Mouse (Mus musculus) adrenal gland, adult 2 months (tissue): ENCODE data around the gene Rbfox3. TPM values are rescaled to one million over a fixed set of nuclear protein-coding genes. Genes with fewer than 3 reads are reported as not detected.

Source experiments
- DNase-seq: peaks from one replicate; pipeline ENCODE4 v3.0.0; 2021
- polyA plus RNA-seq: library from polyadenylated mRNA; depleted of rRNA; stranded (reverse); fragments of >200 nt; gene quantifications from 2 replicates; pipeline ENCODE4 v1.2.3, GENCODE M21; 2012
- total RNA-seq, 2 experiments: library from RNA; stranded (reverse); gene quantifications; 2 replicates each; pipeline ENCODE4 v1.2.3; 2021

Rbfox3 gene
- total and polyA plus RNA-seq, 3 experiments = 3.3 to 7.8 (median 4.2) TPM

DNA sequence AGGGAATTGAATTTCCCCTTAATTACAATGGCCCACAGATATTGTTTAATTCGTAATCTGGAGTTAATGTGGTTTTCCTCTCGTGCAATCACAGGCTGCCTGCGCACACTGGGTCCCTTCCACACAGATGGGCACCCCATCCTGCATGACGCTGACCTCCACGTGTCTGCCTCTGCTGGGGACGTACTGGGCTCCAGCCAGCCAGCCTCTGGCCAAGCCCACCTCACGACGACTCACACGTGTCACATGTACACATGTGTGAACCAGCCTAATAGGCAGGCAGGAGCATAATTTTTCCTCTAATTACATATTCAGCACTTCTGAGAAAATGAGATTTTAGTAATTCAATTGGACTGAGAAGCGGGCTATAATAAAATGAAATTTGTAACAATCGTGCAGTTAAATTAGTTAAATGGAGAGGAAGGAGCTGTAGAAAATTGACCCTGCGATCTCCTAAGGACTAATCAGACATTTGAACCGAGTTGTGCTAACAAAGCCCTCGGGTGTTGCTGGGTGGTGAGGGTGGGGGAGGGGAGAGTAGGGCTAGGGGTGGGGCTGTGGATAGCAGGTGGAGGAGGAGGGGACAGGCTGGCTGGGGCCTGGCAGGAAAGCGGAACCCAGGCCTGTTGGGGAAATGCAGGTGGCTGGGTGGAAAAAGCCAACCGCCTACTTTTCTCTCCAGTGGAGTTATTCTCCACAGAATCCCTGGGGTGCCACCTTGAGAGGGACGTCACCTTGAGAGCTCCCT, 360.4 kb downstream of the Rbfox3 start:
- no peak for DNase-seq

DNA sequence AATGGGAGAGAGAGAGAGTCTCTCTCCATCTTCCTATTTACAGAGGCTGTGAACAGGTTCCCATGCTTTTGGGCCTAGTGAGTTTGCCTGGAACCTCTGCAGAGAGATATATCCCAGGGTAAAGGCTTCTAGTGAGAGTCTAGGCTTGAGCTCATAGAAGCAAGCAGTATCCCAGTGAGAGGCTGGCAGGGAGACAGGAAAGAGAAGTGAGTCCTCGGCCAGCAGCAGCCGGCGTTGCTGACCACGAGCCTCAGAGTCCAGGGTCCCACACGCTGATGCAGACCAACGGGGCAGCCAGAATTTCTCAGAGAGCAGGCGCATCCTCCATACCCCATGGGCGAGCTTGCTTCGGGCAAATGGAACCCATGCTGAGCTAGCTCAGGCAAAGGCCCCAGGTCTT, 363.2 kb downstream of the Rbfox3 start:
- DNase-seq = no peak

- DNase-seq = no peak
These were observed 365.1 kb downstream of the Rbfox3 start for GRCm38 (mm10) chr11:118546269-118546668.

DNA sequence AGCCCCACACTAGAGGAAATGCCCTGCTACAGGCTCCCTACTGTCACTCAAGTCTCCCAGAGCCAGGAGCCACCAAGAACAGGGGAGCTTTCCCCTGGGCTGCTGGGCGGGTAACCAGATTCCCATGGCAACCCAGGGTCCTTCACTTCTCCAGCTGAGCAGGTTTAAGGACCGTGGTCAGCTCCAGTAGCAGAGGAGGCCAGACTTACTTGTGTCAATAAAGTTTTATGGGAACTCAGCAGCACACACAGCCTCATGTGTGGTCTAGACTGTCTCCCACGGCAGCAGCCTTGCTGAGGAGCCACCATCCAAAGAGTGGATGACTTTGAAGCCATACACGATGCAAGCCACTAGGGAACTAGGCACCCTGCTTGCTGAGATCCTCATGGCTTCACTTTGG, 365.7 kb downstream of the Rbfox3 start:
- DNase-seq = no peak

- DNase-seq = no peak
These were observed 366.8 kb downstream of the Rbfox3 start for GRCm38 (mm10) chr11:118544564-118544963.

DNA sequence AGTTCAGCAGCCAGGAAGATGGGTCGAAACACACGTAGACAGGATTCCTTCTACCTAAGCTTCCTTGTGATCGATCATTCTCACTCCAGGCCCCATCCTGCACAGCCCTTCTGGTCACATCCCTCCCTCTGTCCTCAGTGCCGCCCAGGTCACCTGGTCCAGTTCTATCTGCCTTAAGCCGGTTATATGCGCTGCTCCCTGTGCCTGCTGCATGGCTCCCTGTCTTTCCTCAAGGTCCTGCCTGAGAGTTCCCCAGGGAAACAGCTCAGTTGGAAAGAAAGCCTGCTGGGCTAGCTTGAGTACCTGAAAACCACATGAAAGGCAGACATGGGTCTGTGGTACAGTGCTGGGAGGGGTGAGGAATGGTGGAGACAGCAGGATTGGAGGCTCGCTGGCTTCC, 368.5 kb downstream of the Rbfox3 start:
- no peak for DNase-seq

GRCm38 (mm10) chr11:118540411-118541026, 370.9 kb downstream of the Rbfox3 start:
- DNase-seq = no peak

GRCm38 (mm10) chr11:118538008-118538407, 373.4 kb downstream of the Rbfox3 start:
- no peak for DNase-seq

DNA sequence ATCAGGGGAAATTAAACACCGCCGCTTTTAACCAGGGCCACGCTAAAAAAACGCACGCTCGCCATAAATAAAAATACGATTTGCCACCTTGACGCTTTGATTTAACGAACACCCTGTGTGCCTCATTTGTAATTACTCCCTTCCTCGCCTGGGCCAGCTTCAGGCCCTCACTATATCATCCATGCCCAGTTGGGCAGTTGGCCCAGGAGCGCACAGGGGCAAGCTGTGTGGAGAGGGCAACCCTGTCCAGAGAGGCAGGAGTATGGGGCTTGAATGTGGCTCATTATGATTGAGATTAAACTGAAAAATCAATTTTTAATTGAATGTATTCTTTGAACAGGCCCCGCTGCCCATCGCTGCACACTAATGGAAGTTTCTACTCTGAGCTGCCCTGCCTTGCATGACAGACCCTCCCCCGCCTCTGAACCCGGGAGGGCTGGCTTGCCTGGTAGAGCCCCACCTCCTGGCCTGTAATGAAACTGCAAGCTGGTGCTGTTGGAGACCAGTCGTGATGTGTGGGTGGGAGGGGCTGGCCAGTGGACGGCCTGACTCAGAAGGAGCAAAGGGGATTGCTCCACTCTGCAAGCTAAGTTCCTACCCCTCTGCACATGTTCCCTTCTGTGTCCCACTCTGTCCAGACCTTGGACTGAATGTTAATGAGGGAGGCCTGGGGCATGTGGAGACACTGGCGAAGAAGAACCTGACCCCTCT, 376.9 kb downstream of the Rbfox3 start:
- DNase-seq = no peak

- DNase-seq = no peak
These were observed 381.1 kb downstream of the Rbfox3 start for GRCm38 (mm10) chr11:118530313-118530712.

GRCm38 (mm10) chr11:118528761-118529160, 382.6 kb downstream of the Rbfox3 start:
- DNase-seq = no peak

DNA sequence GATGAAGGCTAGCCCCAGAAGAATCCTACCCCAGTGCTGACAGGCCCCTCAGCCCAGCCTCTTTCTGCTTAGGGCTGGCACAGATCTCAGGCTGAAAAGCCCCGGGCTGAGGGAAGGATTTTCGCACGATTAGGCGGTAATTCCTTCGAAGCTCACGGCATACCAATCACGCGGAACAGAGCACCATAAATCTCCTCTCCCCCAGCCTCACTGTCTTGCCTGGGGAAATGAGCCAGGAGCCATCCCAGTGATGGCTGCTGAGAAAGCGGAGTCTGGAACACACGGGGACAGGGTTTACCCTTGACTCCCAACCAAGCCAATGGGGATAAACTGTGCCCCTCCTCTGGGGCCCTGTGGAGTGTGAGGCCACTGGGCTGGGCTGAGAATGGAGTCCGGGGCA, 386.3 kb downstream of the Rbfox3 start:
- no peak for DNase-seq

DNA sequence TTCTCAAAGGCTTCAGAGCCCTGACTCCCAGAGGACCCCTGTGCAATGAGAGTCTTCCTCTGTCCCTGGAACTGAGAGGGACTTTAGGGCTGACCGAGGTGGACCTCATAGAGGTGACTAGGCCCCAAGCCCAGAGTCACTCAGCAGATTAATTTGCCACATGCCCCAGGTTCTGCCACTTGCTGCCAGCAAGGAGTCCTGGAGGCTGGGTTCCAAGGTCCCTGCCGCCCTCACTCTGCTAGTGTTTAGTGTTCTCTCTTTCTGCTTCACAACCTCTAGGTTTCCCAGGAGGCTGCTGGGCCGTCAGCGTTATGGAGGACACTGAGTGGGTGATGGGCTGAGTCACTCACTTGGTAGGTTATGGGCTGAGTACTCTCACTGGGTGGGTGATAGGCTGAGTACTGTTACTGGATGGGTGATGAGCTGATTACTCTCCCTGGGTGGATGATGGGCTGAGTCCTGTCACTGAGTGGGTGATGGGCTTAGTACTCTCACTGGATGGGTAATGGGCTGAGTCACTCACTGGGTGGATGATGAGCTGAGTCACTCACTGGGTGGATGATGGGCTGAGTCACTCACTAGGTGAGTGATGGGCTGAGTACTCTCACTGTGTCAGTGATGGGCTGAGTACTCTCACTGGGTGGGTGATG, 387.8 kb downstream of the Rbfox3 start:
- DNase-seq = peak; percentile 49

DNA sequence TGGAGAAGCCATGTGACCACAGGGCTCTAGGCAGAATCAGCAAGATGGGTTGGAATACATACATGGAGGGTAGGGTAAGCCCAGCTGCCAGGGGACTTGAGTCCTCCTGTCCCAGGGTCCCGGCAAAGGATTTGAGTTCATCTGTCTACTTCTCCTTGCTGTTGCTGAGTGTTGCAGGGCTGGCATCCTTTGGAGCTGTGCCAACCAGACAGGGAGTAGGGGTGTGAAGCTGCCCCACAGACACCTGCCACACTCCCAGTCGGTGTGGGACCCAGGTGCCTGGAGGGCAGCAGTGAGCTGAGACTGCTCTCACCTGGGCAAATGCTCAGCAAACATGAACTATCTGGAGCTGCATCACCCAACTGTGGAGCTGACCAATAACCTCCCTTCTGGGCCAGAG, 390.5 kb downstream of the Rbfox3 start:
- no peak for DNase-seq

DNA sequence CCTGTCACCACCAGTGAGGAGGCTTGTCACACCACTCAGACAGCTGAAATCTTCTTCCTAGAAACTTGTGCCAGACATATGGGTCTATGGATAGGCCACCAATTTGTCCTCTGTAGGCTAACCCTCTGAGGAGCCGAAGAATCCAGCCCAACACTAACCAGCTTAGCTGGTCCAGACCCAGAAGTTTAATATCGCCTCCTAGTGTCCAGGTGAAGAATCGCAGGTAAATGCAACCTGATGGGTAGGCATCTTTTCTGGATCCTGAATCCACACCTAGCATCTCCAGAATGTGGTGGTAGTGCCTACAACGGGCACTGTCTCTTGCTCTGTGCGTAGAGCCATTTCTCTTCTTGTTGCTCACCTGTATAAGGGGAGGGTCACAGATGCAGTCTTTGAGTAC, 391.1 kb downstream of the Rbfox3 start:
- no peak for DNase-seq

GRCm38 (mm10) chr11:118518743-118519142, 392.7 kb downstream of the Rbfox3 start:
- DNase-seq = no peak

DNA sequence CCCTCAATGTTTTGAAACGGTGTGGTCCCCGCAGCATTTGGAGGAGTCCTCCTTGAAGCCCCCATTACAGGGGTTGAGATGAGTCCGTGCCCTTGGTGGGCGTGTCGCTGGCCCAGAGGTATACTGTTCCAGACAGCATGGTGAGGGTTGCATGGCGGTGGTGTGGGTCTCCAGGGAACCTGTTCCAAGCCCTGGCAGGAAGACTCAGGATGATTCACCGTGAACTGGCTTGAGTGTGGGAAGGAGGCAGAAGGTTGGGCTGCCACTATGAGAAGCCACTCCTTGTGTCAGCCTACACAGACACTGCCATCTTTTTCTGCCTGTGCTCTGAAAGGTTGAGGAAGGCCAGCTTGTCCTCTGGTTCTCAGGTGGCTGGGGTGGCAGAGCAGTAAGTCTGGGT, 393.5 kb downstream of the Rbfox3 start:
- DNase-seq = no peak

DNA sequence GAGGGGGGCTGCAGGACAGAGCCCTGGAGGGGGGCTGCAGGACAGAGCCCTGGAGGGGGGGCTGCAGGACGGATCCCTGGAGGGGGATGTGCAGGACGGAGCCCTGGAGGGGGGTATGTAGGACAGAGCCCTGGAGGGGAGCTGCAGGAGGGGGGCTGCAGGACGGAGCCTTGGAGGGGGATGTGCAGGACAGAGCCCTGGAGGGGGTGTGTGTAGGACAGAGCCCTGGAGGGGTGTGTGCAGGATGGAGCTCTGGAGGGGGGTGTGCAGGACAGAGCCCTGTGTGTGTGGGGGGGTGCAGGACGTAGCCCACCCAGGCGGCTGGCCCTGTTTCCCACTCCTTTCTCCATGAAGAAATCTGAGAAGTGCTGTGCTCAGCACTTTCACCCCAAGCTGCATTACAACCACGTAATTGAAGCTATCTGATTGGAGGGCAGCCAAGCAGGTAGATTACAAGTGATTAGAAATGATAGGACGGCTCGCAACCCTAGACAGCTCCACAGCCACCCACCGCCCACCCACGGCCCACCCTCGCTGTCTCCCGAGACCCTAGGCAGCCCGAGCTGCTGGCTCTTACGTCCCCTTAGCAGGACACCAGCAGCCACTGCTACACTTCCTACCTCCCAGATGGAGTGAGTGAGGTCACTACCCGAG, 399.0 kb downstream of the Rbfox3 start:
- no peak for DNase-seq

DNA sequence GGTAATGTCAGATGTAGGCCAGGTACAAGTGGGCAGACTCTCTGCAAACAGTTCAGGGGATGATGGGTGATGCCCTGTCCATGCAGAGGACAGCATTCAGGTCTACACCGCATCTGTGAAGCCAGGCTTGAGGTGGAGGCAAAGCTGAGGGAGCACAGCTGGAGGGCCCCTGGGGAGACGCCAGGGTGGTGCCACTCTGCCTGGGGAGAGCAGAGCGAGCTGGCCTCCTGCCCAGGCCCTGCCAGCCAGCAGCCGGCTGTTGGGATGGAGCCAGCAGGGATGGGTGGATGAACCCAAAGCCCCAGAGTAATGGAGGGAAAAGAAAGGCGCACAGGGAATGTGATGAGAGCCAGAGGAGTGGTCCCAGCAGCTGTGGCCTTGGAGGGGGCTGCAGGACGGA, 399.5 kb downstream of the Rbfox3 start:
- peak; percentile 71 for DNase-seq

GRCm38 (mm10) chr11:118508341-118508740, 403.1 kb downstream of the Rbfox3 start:
- DNase-seq = no peak

DNA sequence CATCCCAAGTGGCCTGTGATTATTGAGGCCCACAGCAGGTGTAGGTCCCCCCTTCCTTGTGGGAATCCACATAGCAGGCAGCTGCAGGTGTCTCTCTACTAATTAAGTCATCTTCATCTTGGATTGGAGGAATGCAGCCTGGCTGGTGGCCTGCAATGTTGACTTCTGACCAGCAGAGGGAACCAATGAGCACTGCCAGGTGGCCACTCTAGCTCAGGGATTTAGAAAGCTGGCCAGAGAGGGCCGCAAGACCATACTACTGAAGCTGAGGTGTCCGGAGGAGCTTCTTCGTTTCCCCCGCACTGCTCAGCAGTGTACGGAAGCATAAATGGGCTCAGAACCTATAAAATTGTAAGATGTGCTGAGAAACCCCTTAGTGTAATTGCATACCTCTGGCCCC, 403.5 kb downstream of the Rbfox3 start:
- DNase-seq = peak; percentile 70

- no peak for DNase-seq
These were observed 404.3 kb downstream of the Rbfox3 start for GRCm38 (mm10) chr11:118507095-118507494.

- no peak for DNase-seq
These were observed 407.3 kb downstream of the Rbfox3 start for GRCm38 (mm10) chr11:118504180-118504454.
